Comparison of ENCODE assay signal across 8 mouse cellular contexts in genomic region chr2:130425112-130425511, GRCm38 (mm10). TPM values are rescaled to one million over a fixed set of nuclear protein-coding genes. Genes with fewer than 3 reads are reported as not detected.
DNase-seq lines count a peak whose midpoint lies in the region; ATAC-seq and TF ChIP-seq lines count a peak whose summit lies in the region.

No protein-coding gene starts in this region.

- no peak for TF ChIP-seq CTCF in G1E (IDR thresholded peaks at IDR 0.05; ENCODE audit: low read depth, low read length)

- intact Hi-C loops in heart, postnatal 10 days (cut with DNase I) = no loop called here

- peak overlapping the region; percentile 89 for H3K27ac ChIP-seq in heart, embryonic 13.5 days (replicated peaks)

- H3K9me3 ChIP-seq in heart, embryonic 13.5 days = no peaks in the 10 kb centered on the region
- H3K9me3 ChIP-seq in G1E (replicated peaks) = no peaks in the 10 kb centered on the region

- peak overlapping the region; percentile 86 for H3K4me3 ChIP-seq in heart, embryonic 13.5 days
- H3K4me3 ChIP-seq in G1E (ENCODE audit: low read depth, low read length) = peak overlapping the region; percentile 90

- H3K27me3 ChIP-seq in heart, embryonic 13.5 days (replicated peaks) = 0 out of 2 replicates have a peak, but pooled peaks cover 3% of the 10 kb centered on the region
- H3K27me3 ChIP-seq in G1E (ENCODE audit: insufficient read depth, low read length) = no peaks in the 10 kb centered on the region

- H3K4me1 ChIP-seq in heart, embryonic 13.5 days = peaks cover 20% of the 10 kb centered on the region
- peaks cover 57% of the 10 kb centered on the region for H3K4me1 ChIP-seq in G1E (ENCODE audit: insufficient read depth, low read depth, low read length)

- peak overlapping the region; percentile 88 for H3K4me2 ChIP-seq in heart, embryonic 13.5 days

- ATAC-seq in heart, embryonic 13.5 days (ENCODE audit: extremely low read depth, insufficient number of reproducible peaks, low FRiP score, low TSS enrichment) = no peak
- ATAC-seq in G1E (ENCODE audit: extremely low read depth, insufficient number of reproducible peaks, low FRiP score, poor library complexity, severe bottlenecking) = no peak
- ATAC-seq in granulocyte monocyte progenitor cell, adult 5-6 weeks (replicated peaks; ENCODE audit: poor library complexity, severe bottlenecking) = no peak

- 24% methylated on average over 5 of the region's 5 CpGs for WGBS in heart, embryonic 13.5 days

- DNase-seq in heart, adult 9 months (ENCODE audit: low spot score in 2 of 2) = no peak
- peak; percentile 23 for DNase-seq in G1E (ENCODE audit: low spot score)
- peak; percentile 21 to 33 for DNase-seq in heart, postnatal 10 days
- DNase-seq in lung, postnatal 36 days = peak; percentile 29
- no peak for DNase-seq in thymus, postnatal 10 days (ENCODE audit: low spot score in 2 of 2)
- DNase-seq in ovary, postnatal 36 days (ENCODE audit: low spot score) = no peak

- H3K9ac ChIP-seq in heart, embryonic 13.5 days = peak overlapping the region; percentile 88

- H3K36me3 ChIP-seq in heart, embryonic 13.5 days = peaks cover 15% of the 10 kb centered on the region
- H3K36me3 ChIP-seq in G1E (replicated peaks) = peaks cover 63% of the 10 kb centered on the region

RNA-seq across cellular contexts. Expression of gene Pced1a, which starts 0.6 kb away (rescaled TPM):
- polyA plus RNA-seq in heart, embryonic 13.5 days (2015; fragmentation: Nextera tagmentation; extraction: Ambion mirVana) = 7.0 and 7.1 TPM in 2 replicates
- 16.9 and 17.6 TPM in 2 replicates for total RNA-seq in G1E (2014; fragmentation: Nextera tagmentation)
- total RNA-seq in G1E (2017) = 13.9 and 20.0 TPM in 2 replicates
- polyA plus RNA-seq in G1E (2012) = 17.4 and 19.7 TPM in 2 replicates
- total RNA-seq in heart, postnatal 10 days (2021) = 1 to 10 TPM; 5.0 to 6.2 TPM
- total RNA-seq in granulocyte monocyte progenitor cell, adult 5-6 weeks (2014; fragmentation: Nextera tagmentation) = 13.0 and 14.9 TPM in 2 replicates
- total RNA-seq in granulocyte monocyte progenitor cell, adult 5-6 weeks (2017) = 13.6 and 17.2 TPM in 2 replicates

RNA-seq across cellular contexts. Expression of gene Vps16, which starts 1.0 kb away (rescaled TPM):
- polyA plus RNA-seq in heart, embryonic 13.5 days (2015; fragmentation: Nextera tagmentation; extraction: Ambion mirVana) = 51.8 and 55.4 TPM in 2 replicates
- total RNA-seq in G1E (2014; fragmentation: Nextera tagmentation) (55.2 and 58.9 TPM in 2 replicates), G1E (2017) (180 and 190 TPM in 2 replicates)
- 12.6 and 20.2 TPM in 2 replicates for polyA plus RNA-seq in G1E (2012)
- total RNA-seq in heart, postnatal 10 days (2021) = 10 to 100 TPM; 30.9 to 32.6 TPM
- total RNA-seq in granulocyte monocyte progenitor cell, adult 5-6 weeks (2014; fragmentation: Nextera tagmentation) = 128 and 155 TPM in 2 replicates
- total RNA-seq in granulocyte monocyte progenitor cell, adult 5-6 weeks (2017) = 129 and 167 TPM in 2 replicates

RNA-seq across cellular contexts. Expression of gene Tmem239, which starts 18.8 kb away (rescaled TPM):
- 0.11 TPM in 1 of 2 replicates, not detected in the other for polyA plus RNA-seq in heart, embryonic 13.5 days (2015; fragmentation: Nextera tagmentation; extraction: Ambion mirVana)
- total RNA-seq in G1E (2014; fragmentation: Nextera tagmentation) (not detected in 2 replicates), G1E (2017) (not detected in 2 replicates)
- polyA plus RNA-seq in G1E (2012) = not detected in 2 replicates
- not detected for total RNA-seq in heart, postnatal 10 days (2021)
- total RNA-seq in granulocyte monocyte progenitor cell, adult 5-6 weeks (2014; fragmentation: Nextera tagmentation) = not detected in 2 replicates
- not detected in 2 replicates for total RNA-seq in granulocyte monocyte progenitor cell, adult 5-6 weeks (2017)

RNA-seq across cellular contexts. Expression of gene 1700020A23Rik, which starts 20.1 kb away (rescaled TPM):
- polyA plus RNA-seq in heart, embryonic 13.5 days (2015; fragmentation: Nextera tagmentation; extraction: Ambion mirVana) = not detected in 2 replicates
- total RNA-seq in G1E (2014; fragmentation: Nextera tagmentation) (not detected in 2 replicates), G1E (2017) (not detected in 2 replicates)
- polyA plus RNA-seq in G1E (2012) = not detected in 2 replicates
- total RNA-seq in heart, postnatal 10 days (2021) = not detected
- not detected in 2 replicates for total RNA-seq in granulocyte monocyte progenitor cell, adult 5-6 weeks (2014; fragmentation: Nextera tagmentation)
- total RNA-seq in granulocyte monocyte progenitor cell, adult 5-6 weeks (2017) = not detected in 2 replicates

RNA-seq across cellular contexts. Expression of gene Gm28372, which starts 20.1 kb away (rescaled TPM):
- polyA plus RNA-seq in heart, embryonic 13.5 days (2015; fragmentation: Nextera tagmentation; extraction: Ambion mirVana) = not detected in 2 replicates
- total RNA-seq in G1E (2014; fragmentation: Nextera tagmentation) (not detected in 2 replicates), G1E (2017) (not detected in 2 replicates)
- not detected in 2 replicates for polyA plus RNA-seq in G1E (2012)
- not detected for total RNA-seq in heart, postnatal 10 days (2021)
- not detected in 2 replicates for total RNA-seq in granulocyte monocyte progenitor cell, adult 5-6 weeks (2014; fragmentation: Nextera tagmentation)
- not detected in 2 replicates for total RNA-seq in granulocyte monocyte progenitor cell, adult 5-6 weeks (2017)

Comparison
In these comparisons a context has a peak if more than half of its experiments do, and no peak if none do; other contexts are left out.
1. DNase-seq: peak in G1E (single experiment), heart, postnatal 10 days (2 of 2) and lung, postnatal 36 days (single experiment); none in heart, adult 9 months (0 of 2), thymus, postnatal 10 days (0 of 2) and ovary, postnatal 36 days (single experiment).